Mouse (Mus musculus): ENCODE data around the gene Cadm2. TPM values are rescaled to one million over a fixed set of nuclear protein-coding genes. Genes with fewer than 3 reads are reported as not detected.

Gene Cadm2
- polyA plus RNA-seq, 1 experiment from 2014 or later, result 13.4 TPM

GRCm38 (mm10) chr16:67425371-67425770 lies 195.3 kb downstream of the Cadm2 start:
- no peaks in the 10 kb centered on the region for H3K4me1 ChIP-seq (ENCODE audit: control insufficient read depth, insufficient read depth, low read length)
- no peak overlapping the region for H3K27ac ChIP-seq (ENCODE audit: low read depth, low read length)
- no peak for ATAC-seq
- no peak for DNase-seq (ENCODE audit: low spot score)
- WGBS, result 30% methylated on average over 1 of the region's 1 CpGs
- no peaks in the 10 kb centered on the region for H3K9me3 ChIP-seq (replicated peaks; ENCODE audit: control insufficient read depth, low read length)
- H3K36me3 ChIP-seq (ENCODE audit: control insufficient read depth, insufficient read depth, low read length), result no peaks in the 10 kb centered on the region
- H3K4me2 ChIP-seq (ENCODE audit: low read length), result no peak overlapping the region
- no peaks in the 10 kb centered on the region for H3K27me3 ChIP-seq (replicated peaks; ENCODE audit: control insufficient read depth, insufficient read depth, low read length)
- no peak overlapping the region for H3K4me3 ChIP-seq (ENCODE audit: low read depth, low read length)
- H3K9ac ChIP-seq (ENCODE audit: low read length), result no peak overlapping the region

- Histone ChIP-seq H3K27me3 (replicated peaks; ENCODE audit: control insufficient read depth, insufficient read depth, low read length) (no peaks in the 10 kb centered on the region), H3K27ac (ENCODE audit: low read depth, low read length) (no peak overlapping the region), H3K36me3 (ENCODE audit: control insufficient read depth, insufficient read depth, low read length) (no peaks in the 10 kb centered on the region), H3K9me3 (replicated peaks; ENCODE audit: control insufficient read depth, low read length) (no peaks in the 10 kb centered on the region), H3K4me2 (ENCODE audit: low read length) (no peak overlapping the region), H3K4me3 (ENCODE audit: low read depth, low read length) (no peak overlapping the region), H3K9ac (ENCODE audit: low read length) (no peak overlapping the region), H3K4me1 (ENCODE audit: control insufficient read depth, insufficient read depth, low read length) (no peaks in the 10 kb centered on the region)
- 65% methylated on average over 3 of the region's 3 CpGs for WGBS
- no peak for ATAC-seq
- no peak for DNase-seq (ENCODE audit: low spot score)
Observed at GRCm38 (mm10) chr16:67410926-67411325, 209.8 kb downstream of the Cadm2 start.

DNA sequence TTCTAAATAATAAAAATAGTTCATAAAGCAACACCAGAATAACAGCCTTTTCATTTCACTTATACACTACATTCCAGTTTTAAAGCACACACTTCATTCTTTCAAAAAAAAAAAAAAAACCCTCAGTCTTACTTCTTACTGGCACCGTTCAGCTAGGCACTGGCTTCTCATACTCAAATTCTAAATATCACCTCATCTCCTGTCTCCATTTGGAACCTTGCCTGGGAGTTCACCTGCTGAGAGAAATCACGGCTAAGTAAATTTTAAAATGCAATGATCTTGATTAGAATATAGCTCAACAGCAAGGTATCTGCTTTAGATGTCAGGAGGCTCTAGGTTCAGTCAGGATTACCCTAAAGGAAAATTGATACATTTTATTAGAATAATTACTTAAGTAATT lies 210.2 kb downstream of the Cadm2 start:
- Histone ChIP-seq H3K4me1 (ENCODE audit: control insufficient read depth, insufficient read depth, low read length) (no peaks in the 10 kb centered on the region), H3K27ac (ENCODE audit: low read depth, low read length) (no peak overlapping the region), H3K36me3 (ENCODE audit: control insufficient read depth, insufficient read depth, low read length) (no peaks in the 10 kb centered on the region), H3K9me3 (replicated peaks; ENCODE audit: control insufficient read depth, low read length) (no peaks in the 10 kb centered on the region), H3K27me3 (replicated peaks; ENCODE audit: control insufficient read depth, insufficient read depth, low read length) (no peaks in the 10 kb centered on the region), H3K9ac (ENCODE audit: low read length) (no peak overlapping the region), H3K4me3 (ENCODE audit: low read depth, low read length) (no peak overlapping the region), H3K4me2 (ENCODE audit: low read length) (no peak overlapping the region)
- no peak for ATAC-seq
- no peak for DNase-seq (ENCODE audit: low spot score)
- WGBS, result 62% methylated on average over 2 of the region's 2 CpGs

DNA sequence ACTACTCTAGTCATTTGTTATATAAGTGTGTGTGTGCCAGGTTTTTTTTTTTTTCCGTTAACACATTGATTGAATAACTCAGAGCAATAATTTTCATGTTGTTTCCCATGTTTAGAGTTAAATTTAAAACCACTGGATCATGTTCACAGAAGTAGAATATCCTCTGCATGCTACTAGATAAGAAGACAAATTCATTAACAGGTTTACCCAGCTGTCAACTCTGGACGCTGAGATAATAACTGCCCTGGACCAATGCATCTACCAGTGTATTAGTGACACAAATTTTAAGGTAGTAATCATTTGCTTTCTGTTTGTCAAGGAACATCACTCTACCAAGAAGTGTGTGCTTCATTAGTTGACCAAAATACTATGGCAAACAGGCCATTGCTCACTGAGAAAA lies 253.0 kb downstream of the Cadm2 start:
- H3K4me3 ChIP-seq (ENCODE audit: low read depth, low read length), result no peak overlapping the region
- no peaks in the 10 kb centered on the region for H3K27me3 ChIP-seq (replicated peaks; ENCODE audit: control insufficient read depth, insufficient read depth, low read length)
- H3K9ac ChIP-seq (ENCODE audit: low read length), result no peak overlapping the region
- WGBS, result 91% methylated on average over 2 of the region's 2 CpGs
- ATAC-seq, result no peak
- no peak overlapping the region for H3K4me2 ChIP-seq (ENCODE audit: low read length)
- DNase-seq (ENCODE audit: low spot score), result no peak
- H3K27ac ChIP-seq (ENCODE audit: low read depth, low read length), result no peak overlapping the region
- H3K9me3 ChIP-seq (replicated peaks; ENCODE audit: control insufficient read depth, low read length), result no peaks in the 10 kb centered on the region
- H3K36me3 ChIP-seq (ENCODE audit: control insufficient read depth, insufficient read depth, low read length), result no peaks in the 10 kb centered on the region
- H3K4me1 ChIP-seq (ENCODE audit: control insufficient read depth, insufficient read depth, low read length), result no peaks in the 10 kb centered on the region

- ATAC-seq (no peak), DNase-seq (ENCODE audit: low spot score) (no peak)
- Histone ChIP-seq H3K27ac (ENCODE audit: low read depth, low read length) (no peak overlapping the region), H3K4me1 (ENCODE audit: control insufficient read depth, insufficient read depth, low read length) (no peaks in the 10 kb centered on the region), H3K9me3 (replicated peaks; ENCODE audit: control insufficient read depth, low read length) (no peaks in the 10 kb centered on the region), H3K4me2 (ENCODE audit: low read length) (no peak overlapping the region), H3K9ac (ENCODE audit: low read length) (no peak overlapping the region), H3K27me3 (replicated peaks; ENCODE audit: control insufficient read depth, insufficient read depth, low read length) (no peaks in the 10 kb centered on the region), H3K36me3 (ENCODE audit: control insufficient read depth, insufficient read depth, low read length) (no peaks in the 10 kb centered on the region), H3K4me3 (ENCODE audit: low read depth, low read length) (no peak overlapping the region)
- 89% methylated on average over 5 of the region's 5 CpGs for WGBS
Observed at GRCm38 (mm10) chr16:67348011-67348410, 272.7 kb downstream of the Cadm2 start.

- no peak for ATAC-seq
- H3K27me3 ChIP-seq (replicated peaks; ENCODE audit: control insufficient read depth, insufficient read depth, low read length), result no peaks in the 10 kb centered on the region
- no peaks in the 10 kb centered on the region for H3K36me3 ChIP-seq (ENCODE audit: control insufficient read depth, insufficient read depth, low read length)
- H3K9me3 ChIP-seq (replicated peaks; ENCODE audit: control insufficient read depth, low read length), result no peaks in the 10 kb centered on the region
- H3K4me3 ChIP-seq (ENCODE audit: low read depth, low read length), result no peak overlapping the region
- DNase-seq (ENCODE audit: low spot score), result no peak
- H3K4me1 ChIP-seq (ENCODE audit: control insufficient read depth, insufficient read depth, low read length), result no peaks in the 10 kb centered on the region
- no peak overlapping the region for H3K9ac ChIP-seq (ENCODE audit: low read length)
- H3K27ac ChIP-seq (ENCODE audit: low read depth, low read length), result no peak overlapping the region
- H3K4me2 ChIP-seq (ENCODE audit: low read length), result no peak overlapping the region
Observed at GRCm38 (mm10) chr16:67347561-67347960, 273.1 kb downstream of the Cadm2 start.

DNA sequence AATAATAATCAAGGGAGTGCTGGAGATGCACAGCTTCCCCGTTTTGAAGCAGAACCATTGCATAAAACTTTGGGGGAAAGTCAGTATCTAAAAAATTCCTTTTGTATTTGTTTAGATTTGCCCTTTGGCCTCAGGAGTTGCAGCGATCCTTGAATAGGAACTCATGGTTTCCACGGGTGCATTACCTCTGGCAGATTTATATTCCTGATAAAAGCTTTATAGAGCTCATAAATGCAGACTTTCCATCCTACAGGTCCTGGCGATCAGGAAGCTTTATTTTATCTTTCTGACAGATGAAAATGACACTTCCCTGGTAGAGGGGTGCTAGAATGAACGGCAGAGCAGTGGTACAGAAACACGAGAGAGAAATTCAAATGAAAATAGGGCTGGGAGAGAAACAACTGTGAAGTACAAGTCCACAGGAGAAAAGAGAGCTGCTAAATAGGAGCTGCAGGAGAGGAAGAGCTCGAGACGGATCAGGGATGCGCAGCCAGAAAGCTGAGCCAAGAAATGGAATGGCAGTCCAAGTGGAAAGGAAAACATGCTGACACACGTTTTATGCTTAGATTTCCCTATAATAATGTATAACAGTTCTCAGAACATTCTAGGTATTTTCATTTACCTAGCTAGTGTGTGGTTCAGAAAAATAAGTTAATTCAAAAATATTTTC lies 274.0 kb downstream of the Cadm2 start:
- Histone ChIP-seq H3K36me3 (ENCODE audit: control insufficient read depth, insufficient read depth, low read length) (no peaks in the 10 kb centered on the region), H3K27me3 (replicated peaks; ENCODE audit: control insufficient read depth, insufficient read depth, low read length) (no peaks in the 10 kb centered on the region), H3K9me3 (replicated peaks; ENCODE audit: control insufficient read depth, low read length) (no peaks in the 10 kb centered on the region), H3K27ac (ENCODE audit: low read depth, low read length) (no peak overlapping the region), H3K4me1 (ENCODE audit: control insufficient read depth, insufficient read depth, low read length) (no peaks in the 10 kb centered on the region), H3K9ac (ENCODE audit: low read length) (no peak overlapping the region), H3K4me2 (ENCODE audit: low read length) (no peak overlapping the region), H3K4me3 (ENCODE audit: low read depth, low read length) (no peak overlapping the region)
- DNase-seq (ENCODE audit: low spot score) (peak; percentile 17), ATAC-seq (no peak)
- WGBS, result 71% methylated on average over 10 of the region's 10 CpGs

DNA sequence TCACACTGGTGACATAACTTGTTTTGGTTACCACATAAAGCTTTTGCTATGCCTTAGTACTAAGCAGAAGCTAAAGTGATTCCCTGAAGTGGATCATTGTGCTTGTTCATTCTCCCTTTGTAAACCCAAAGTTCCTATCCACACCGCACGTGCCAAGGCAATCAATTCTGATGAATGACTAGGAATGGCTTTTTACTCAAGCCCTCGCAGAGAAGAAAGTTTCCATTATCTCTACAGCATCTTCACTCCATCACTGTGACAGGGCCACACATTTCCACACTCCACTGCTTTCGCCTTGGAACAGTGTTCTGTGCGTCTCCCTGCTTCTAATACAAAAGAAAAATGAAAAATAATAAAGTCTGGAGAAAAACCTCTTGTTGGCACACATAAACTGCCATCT lies 276.5 kb downstream of the Cadm2 start:
- no peaks in the 10 kb centered on the region for H3K27me3 ChIP-seq (replicated peaks; ENCODE audit: control insufficient read depth, insufficient read depth, low read length)
- no peak overlapping the region for H3K27ac ChIP-seq (ENCODE audit: low read depth, low read length)
- no peaks in the 10 kb centered on the region for H3K4me1 ChIP-seq (ENCODE audit: control insufficient read depth, insufficient read depth, low read length)
- no peaks in the 10 kb centered on the region for H3K9me3 ChIP-seq (replicated peaks; ENCODE audit: control insufficient read depth, low read length)
- no peak overlapping the region for H3K4me3 ChIP-seq (ENCODE audit: low read depth, low read length)
- no peaks in the 10 kb centered on the region for H3K36me3 ChIP-seq (ENCODE audit: control insufficient read depth, insufficient read depth, low read length)
- no peak overlapping the region for H3K9ac ChIP-seq (ENCODE audit: low read length)
- DNase-seq (ENCODE audit: low spot score), result peak; percentile 18
- 39% methylated on average over 5 of the region's 5 CpGs for WGBS
- ATAC-seq, result no peak
- H3K4me2 ChIP-seq (ENCODE audit: low read length), result no peak overlapping the region

- no peaks in the 10 kb centered on the region for H3K9me3 ChIP-seq (replicated peaks; ENCODE audit: control insufficient read depth, low read length)
- DNase-seq (ENCODE audit: low spot score), result peak; percentile 38
- WGBS, result 66% methylated on average over 2 of the region's 2 CpGs
- no peaks in the 10 kb centered on the region for H3K36me3 ChIP-seq (ENCODE audit: control insufficient read depth, insufficient read depth, low read length)
- no peak overlapping the region for H3K27ac ChIP-seq (ENCODE audit: low read depth, low read length)
- peak; percentile 60; the same call in 1 of the 2 replicates for ATAC-seq
- no peak overlapping the region for H3K4me3 ChIP-seq (ENCODE audit: low read depth, low read length)
- H3K27me3 ChIP-seq (replicated peaks; ENCODE audit: control insufficient read depth, insufficient read depth, low read length), result no peaks in the 10 kb centered on the region
- no peak overlapping the region for H3K9ac ChIP-seq (ENCODE audit: low read length)
- H3K4me2 ChIP-seq (ENCODE audit: low read length), result no peak overlapping the region
- H3K4me1 ChIP-seq (ENCODE audit: control insufficient read depth, insufficient read depth, low read length), result peaks cover 4% of the 10 kb centered on the region; the same call in 1 of the 2 replicates
Observed at GRCm38 (mm10) chr16:67311033-67311432, 309.7 kb downstream of the Cadm2 start.
